Mouse (Mus musculus): ENCODE results near the gene Ccr7. TPM values are rescaled to one million over a fixed set of nuclear protein-coding genes. Genes with fewer than 3 reads are reported as not detected.

Ccr7 gene
- polyA plus RNA-seq, 1 experiment from 2014 or later, result 0.45 TPM

GRCm38 (mm10) chr11:99122703-99123102 is 32.2 kb downstream of the Ccr7 start:
- H3K4me3 ChIP-seq (ENCODE audit: low read depth, low read length), result no peak overlapping the region
- ATAC-seq (ENCODE audit: insufficient read depth) (no peak), DNase-seq (no peak)
- H3K36me3 ChIP-seq (ENCODE audit: insufficient read depth), result no peaks in the 10 kb centered on the region
- TF ChIP-seq CTCF (IDR thresholded peaks at IDR 0.05; ENCODE audit: low read depth), result no peak
- 69% methylated on average over 3 of the region's 3 CpGs for WGBS
- peaks cover 23% of the 10 kb centered on the region for H3K4me1 ChIP-seq (ENCODE audit: insufficient read depth)
- no peak overlapping the region for H3K9ac ChIP-seq
- peak overlapping the region; percentile 15; the same call in 1 of the 2 replicates for H3K27ac ChIP-seq (ENCODE audit: low read depth)
- H3K4me2 ChIP-seq, result no peak overlapping the region
- no peaks in the 10 kb centered on the region for H3K9me3 ChIP-seq (ENCODE audit: low read depth, low read length)
- no peaks in the 10 kb centered on the region for H3K27me3 ChIP-seq (ENCODE audit: insufficient read depth, low read length)

GRCm38 (mm10) chr11:99121218-99121631 is 33.7 kb downstream of the Ccr7 start:
- Histone ChIP-seq H3K4me2 (no peak overlapping the region), H3K9me3 (ENCODE audit: low read depth, low read length) (no peaks in the 10 kb centered on the region), H3K27me3 (ENCODE audit: insufficient read depth, low read length) (no peaks in the 10 kb centered on the region), H3K4me3 (ENCODE audit: low read depth, low read length) (no peak overlapping the region), H3K4me1 (ENCODE audit: insufficient read depth) (peaks cover 9% of the 10 kb centered on the region; the same call in 1 of the 2 replicates), H3K27ac (ENCODE audit: low read depth) (peak overlapping the region; percentile 51; the same call in 1 of the 2 replicates), H3K9ac (no peak overlapping the region), H3K36me3 (ENCODE audit: insufficient read depth) (no peaks in the 10 kb centered on the region)
- DNase-seq (no peak), ATAC-seq (ENCODE audit: insufficient read depth) (no peak)
- TF ChIP-seq CTCF (IDR thresholded peaks at IDR 0.05; ENCODE audit: low read depth), result no peak
- WGBS, result 65% methylated on average over 14 of the region's 14 CpGs

- no peak overlapping the region for H3K4me2 ChIP-seq
- TF ChIP-seq CTCF (IDR thresholded peaks at IDR 0.05; ENCODE audit: low read depth), result no peak
- no peaks in the 10 kb centered on the region for H3K9me3 ChIP-seq (ENCODE audit: low read depth, low read length)
- H3K27me3 ChIP-seq (ENCODE audit: insufficient read depth, low read length), result no peaks in the 10 kb centered on the region
- H3K9ac ChIP-seq, result peak overlapping the region; percentile 27; the same call in 1 of the 2 replicates
- no peak for ATAC-seq (ENCODE audit: insufficient read depth)
- 0 out of 2 replicates have a peak, but pooled peaks cover 5% of the 10 kb centered on the region for H3K4me1 ChIP-seq (ENCODE audit: insufficient read depth)
- WGBS, result 53% methylated on average over 20 of the region's 20 CpGs
- no peak for DNase-seq
- H3K27ac ChIP-seq (ENCODE audit: low read depth), result peak overlapping the region; percentile 51; the same call in 1 of the 2 replicates
- H3K4me3 ChIP-seq (ENCODE audit: low read depth, low read length), result no peak overlapping the region
- no peaks in the 10 kb centered on the region for H3K36me3 ChIP-seq (ENCODE audit: insufficient read depth)
Measured at GRCm38 (mm10) chr11:99120524-99121217, 34.2 kb downstream of the Ccr7 start.

- TF ChIP-seq CTCF (IDR thresholded peaks at IDR 0.05; ENCODE audit: low read depth), result no peak
- ATAC-seq (ENCODE audit: insufficient read depth), result no peak
Measured at GRCm38 (mm10) chr11:99118963-99119362, 35.9 kb downstream of the Ccr7 start.

GRCm38 (mm10) chr11:99118420-99118819 is 36.5 kb downstream of the Ccr7 start:
- Histone ChIP-seq H3K27me3 (ENCODE audit: insufficient read depth, low read length) (no peaks in the 10 kb centered on the region), H3K36me3 (ENCODE audit: insufficient read depth) (no peaks in the 10 kb centered on the region), H3K9me3 (ENCODE audit: low read depth, low read length) (no peaks in the 10 kb centered on the region), H3K9ac (no peak overlapping the region), H3K4me3 (ENCODE audit: low read depth, low read length) (no peak overlapping the region), H3K4me2 (no peak overlapping the region), H3K27ac (ENCODE audit: low read depth) (no peak overlapping the region), H3K4me1 (ENCODE audit: insufficient read depth) (no peaks in the 10 kb centered on the region)
- DNase-seq, result no peak
- no peak for ATAC-seq (ENCODE audit: insufficient read depth)
- 95% methylated on average over 1 of the region's 1 CpGs for WGBS
- peak; percentile 17; the same call in 1 of the 2 replicates for TF ChIP-seq CTCF (IDR thresholded peaks at IDR 0.05; ENCODE audit: low read depth)

More at GRCm38 (mm10) chr11:99118963-99119362, 35.9 kb downstream of the Ccr7 start:
- Histone ChIP-seq H3K9ac (no peak overlapping the region), H3K4me2 (no peak overlapping the region), H3K4me1 (ENCODE audit: insufficient read depth) (no peaks in the 10 kb centered on the region), H3K36me3 (ENCODE audit: insufficient read depth) (no peaks in the 10 kb centered on the region), H3K4me3 (ENCODE audit: low read depth, low read length) (no peak overlapping the region), H3K27me3 (ENCODE audit: insufficient read depth, low read length) (no peaks in the 10 kb centered on the region), H3K27ac (ENCODE audit: low read depth) (no peak overlapping the region), H3K9me3 (ENCODE audit: low read depth, low read length) (no peaks in the 10 kb centered on the region)
- no peak for DNase-seq
- WGBS, result 83% methylated on average over 7 of the region's 7 CpGs

- no peak for TF ChIP-seq CTCF (IDR thresholded peaks at IDR 0.05; ENCODE audit: low read depth)
- H3K4me1 ChIP-seq (ENCODE audit: insufficient read depth), result peaks cover 2% of the 10 kb centered on the region; the same call in 1 of the 2 replicates
- H3K27me3 ChIP-seq (ENCODE audit: insufficient read depth, low read length), result no peaks in the 10 kb centered on the region
- DNase-seq (no peak), ATAC-seq (ENCODE audit: insufficient read depth) (no peak)
- no peak overlapping the region for H3K4me2 ChIP-seq
- WGBS, result 78% methylated on average over 7 of the region's 7 CpGs
- no peak overlapping the region for H3K9ac ChIP-seq
- no peak overlapping the region for H3K4me3 ChIP-seq (ENCODE audit: low read depth, low read length)
- H3K9me3 ChIP-seq (ENCODE audit: low read depth, low read length), result no peaks in the 10 kb centered on the region
- H3K27ac ChIP-seq (ENCODE audit: low read depth), result no peak overlapping the region
- no peaks in the 10 kb centered on the region for H3K36me3 ChIP-seq (ENCODE audit: insufficient read depth)
Measured at GRCm38 (mm10) chr11:99117907-99118306, 37.0 kb downstream of the Ccr7 start.

- DNase-seq, result no peak
- no peak for ATAC-seq (ENCODE audit: insufficient read depth)
- 70% methylated on average over 6 of the region's 6 CpGs for whole genome bisulfite sequencing
- H3K27ac ChIP-seq (ENCODE audit: low read depth), result no peak overlapping the region
- no peak overlapping the region for H3K9ac ChIP-seq
- peaks cover 7% of the 10 kb centered on the region for H3K4me1 ChIP-seq (ENCODE audit: insufficient read depth)
- no peaks in the 10 kb centered on the region for H3K36me3 ChIP-seq (ENCODE audit: insufficient read depth)
- H3K4me2 ChIP-seq, result no peak overlapping the region
- H3K9me3 ChIP-seq (ENCODE audit: low read depth, low read length), result no peaks in the 10 kb centered on the region
- no peaks in the 10 kb centered on the region for H3K27me3 ChIP-seq (ENCODE audit: insufficient read depth, low read length)
- H3K4me3 ChIP-seq (ENCODE audit: low read depth, low read length), result no peak overlapping the region
- TF ChIP-seq CTCF (IDR thresholded peaks at IDR 0.05; ENCODE audit: low read depth), result no peak
Measured at GRCm38 (mm10) chr11:99115940-99116339, 38.9 kb downstream of the Ccr7 start.

Measured in lung, embryonic 14.5 days (tissue).